Mouse (Mus musculus) urinary bladder, postnatal 10 days (tissue): Measurements from ENCODE around the gene Neurl1b.

Experiments
- DNase-seq: peaks from one replicate; pipeline ENCODE4 v3.0.0; 2022; ENCODE audit warnings: low spot score

Neurl1b gene

DNA sequence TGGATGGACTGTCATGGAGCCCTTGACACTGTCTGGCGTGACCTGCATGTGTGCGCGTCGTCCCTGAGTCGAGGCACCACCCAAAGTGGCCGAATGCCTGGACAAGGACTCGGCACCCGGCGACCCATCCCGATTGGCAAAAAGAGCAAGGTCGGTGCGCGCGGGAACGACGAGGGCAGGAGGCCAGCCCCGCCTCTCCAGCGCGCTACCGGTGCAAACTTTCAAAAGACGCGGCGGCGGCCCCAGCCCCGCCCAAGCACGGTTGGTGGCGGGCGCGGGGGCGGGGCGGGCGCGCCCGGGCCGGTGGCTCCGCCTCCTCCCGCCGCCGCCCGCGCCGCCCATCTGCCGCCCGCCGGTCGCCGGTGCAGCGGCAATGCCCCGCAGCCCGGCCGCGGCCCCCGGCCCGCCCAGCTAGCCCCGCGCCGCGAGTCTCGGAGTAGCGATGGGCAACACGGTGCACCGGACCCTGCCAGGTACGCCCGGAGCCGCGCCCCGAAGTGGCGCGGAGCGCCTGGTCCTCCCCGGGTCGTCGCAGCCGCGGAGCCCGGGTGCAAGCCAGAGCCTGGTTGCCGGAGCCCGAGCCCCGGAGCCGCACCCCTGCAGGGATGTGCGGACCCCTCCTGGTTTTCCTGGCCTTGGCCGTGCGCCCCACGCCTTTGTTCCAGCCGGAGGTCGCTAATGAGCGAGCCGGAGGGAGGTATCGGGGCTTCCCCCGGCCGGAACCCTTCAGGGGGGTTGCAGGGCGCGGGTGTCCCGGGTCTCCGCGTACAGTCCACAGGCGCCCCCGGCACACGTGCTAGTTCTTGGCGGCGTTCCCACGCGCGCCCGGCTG, at the start of gene Neurl1b:
Neurl1b (plus strand) TSS at position 307 of the 832 bp plus-strand sequence.
- DNase-seq: no peak

GRCm38 (mm10) chr17:26366792-26367191, 47.8 kb upstream of the Neurl1b start:
- no peak for DNase-seq

GRCm38 (mm10) chr17:26368336-26368992, 46.2 kb upstream of the Neurl1b start:
- DNase-seq: no peak

DNA sequence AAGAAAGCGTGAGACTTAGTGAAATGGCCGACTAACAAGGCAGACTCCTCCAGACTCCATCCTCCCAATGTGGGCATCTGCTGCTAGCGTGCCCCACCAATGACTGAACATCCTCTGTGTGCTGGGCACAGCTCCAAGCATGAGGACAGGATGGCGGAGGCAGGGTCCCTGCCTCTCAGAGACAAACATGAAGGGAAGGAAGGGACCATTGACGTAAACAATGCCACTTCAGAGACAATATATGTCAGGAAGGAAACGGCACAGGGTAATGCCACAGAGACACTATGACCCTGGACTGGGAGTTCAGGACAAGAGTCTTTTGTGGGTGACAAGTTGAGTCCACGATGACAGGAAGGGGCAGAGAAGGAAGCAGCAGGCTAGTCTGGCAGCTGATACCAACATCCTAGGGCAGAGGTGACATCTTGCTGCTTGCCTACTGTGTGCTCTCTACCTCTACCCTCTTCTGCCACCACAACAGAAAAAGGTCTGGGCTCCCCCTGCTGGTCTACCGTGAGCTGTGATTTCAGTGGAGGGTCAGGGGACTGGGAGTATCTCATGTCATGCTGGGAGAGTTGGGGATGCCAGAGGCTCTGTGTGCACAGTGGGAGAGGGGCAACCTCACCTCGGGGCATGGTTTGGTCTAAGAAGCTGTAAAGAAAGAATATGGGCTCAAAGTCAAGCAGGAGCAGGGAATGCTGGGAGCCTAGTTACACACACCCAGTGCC, 43.9 kb upstream of the Neurl1b start:
- no peak for DNase-seq

- DNase-seq: no peak
These were observed 43.4 kb upstream of the Neurl1b start for GRCm38 (mm10) chr17:26371246-26371535.

DNA sequence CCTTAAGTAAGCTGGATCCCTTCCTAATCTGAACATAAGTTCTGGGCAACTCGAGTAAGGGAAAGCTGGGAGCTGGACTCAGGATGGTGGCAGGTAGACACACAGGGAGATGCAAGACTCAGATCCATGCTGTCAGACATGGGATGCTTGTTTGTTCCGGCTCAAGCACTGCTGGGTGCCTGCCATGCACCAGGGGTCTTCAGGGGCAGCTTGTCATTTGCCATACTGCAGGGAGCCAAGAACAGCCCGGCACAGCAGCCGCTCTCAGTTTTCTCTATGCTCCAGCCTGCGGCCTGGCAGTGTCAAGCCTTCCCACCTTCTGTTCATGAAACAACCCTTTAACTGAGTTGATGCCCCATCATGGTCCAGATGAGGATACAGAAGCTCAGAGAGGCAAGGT, 41.4 kb upstream of the Neurl1b start:
- no peak for DNase-seq

DNA sequence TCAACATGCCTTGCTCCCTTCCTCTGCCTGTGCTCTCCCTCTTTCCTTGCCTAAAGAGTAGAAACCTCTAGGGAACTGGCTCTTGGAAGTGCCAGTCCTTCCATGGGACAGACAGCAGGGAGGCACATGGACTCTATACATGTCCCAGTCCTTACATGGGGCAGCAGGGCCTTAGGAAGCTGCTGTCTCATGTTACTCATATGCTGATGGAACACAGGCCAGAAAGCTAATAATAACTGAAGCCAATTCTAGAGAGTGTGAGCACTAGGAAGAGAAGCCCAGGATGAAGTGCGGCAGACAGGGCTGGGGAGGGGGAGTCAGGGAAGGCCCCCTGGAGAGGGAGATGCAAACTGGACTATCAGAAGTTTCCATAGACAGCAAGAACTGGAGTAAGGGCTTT, 38.2 kb upstream of the Neurl1b start:
- DNase-seq: no peak

DNA sequence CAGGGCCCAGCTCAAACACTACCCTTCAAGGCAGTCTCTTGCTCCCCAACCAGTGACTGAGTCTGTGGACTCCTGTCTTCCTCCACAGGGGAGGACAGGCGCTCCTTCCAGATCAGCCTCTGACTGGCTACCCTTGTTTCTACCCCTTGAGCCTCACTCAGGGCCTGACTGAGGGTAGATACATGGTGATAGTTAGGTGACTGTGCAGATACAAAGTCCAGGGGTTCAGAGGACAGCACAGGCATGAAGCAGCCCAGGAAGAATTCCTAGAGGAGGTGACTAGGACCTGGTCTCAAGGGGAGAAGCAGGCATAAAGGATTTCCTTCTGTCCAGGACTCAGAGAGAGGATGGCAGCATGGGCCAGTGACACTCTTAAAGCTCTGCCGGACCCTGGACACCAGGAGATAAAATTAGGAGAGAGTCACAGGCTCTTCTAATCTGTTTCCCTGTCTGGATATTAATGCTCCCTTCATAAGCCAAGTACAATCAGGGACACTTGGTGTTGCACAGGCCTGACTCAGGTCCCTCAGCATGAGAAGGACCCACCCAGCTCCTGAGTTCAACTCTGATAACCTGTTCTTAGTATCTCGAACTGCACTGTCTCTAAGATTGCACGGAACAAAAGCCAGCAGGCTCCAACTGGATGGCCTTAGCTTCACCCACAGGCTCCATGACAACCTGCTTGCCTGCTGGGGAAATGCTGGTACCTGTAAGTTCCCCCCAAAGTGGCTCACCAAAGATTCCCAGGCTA, 37.5 kb upstream of the Neurl1b start:
- no peak for DNase-seq

DNA sequence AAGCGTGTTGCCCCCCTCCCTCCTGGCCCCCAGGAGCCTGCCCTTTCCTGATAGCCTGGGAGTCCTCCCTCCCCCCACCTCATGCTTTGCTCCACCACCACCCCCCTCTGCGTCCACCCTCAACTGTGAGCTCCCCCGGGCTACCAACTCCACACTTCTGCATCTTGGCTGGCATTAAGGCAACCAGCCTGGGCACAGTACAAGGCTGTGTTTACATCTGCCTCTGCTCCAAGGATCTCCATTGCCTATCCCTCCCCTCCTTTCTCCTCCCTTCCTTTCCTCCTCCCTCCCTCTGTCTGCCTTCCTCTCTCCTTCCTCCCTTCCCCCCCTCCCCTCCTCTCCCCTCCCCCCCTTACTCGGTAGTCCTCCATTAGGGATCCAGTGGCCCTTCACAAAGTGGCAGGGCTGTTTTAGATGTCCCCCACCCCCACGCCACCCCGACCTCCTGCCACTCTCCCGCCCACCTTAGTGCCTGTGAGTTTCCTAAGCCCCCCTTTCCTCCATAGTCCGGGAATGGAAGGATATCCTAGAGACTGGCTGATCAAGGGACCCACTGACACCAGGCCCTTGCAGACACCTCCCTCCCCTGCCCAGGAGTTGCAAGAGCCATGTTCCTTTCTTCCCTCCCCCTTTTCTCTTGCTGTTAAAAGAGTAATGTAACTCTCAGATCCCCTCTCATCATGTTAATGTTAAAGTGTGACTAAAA, 34.2 kb upstream of the Neurl1b start:
- DNase-seq: no peak

DNA sequence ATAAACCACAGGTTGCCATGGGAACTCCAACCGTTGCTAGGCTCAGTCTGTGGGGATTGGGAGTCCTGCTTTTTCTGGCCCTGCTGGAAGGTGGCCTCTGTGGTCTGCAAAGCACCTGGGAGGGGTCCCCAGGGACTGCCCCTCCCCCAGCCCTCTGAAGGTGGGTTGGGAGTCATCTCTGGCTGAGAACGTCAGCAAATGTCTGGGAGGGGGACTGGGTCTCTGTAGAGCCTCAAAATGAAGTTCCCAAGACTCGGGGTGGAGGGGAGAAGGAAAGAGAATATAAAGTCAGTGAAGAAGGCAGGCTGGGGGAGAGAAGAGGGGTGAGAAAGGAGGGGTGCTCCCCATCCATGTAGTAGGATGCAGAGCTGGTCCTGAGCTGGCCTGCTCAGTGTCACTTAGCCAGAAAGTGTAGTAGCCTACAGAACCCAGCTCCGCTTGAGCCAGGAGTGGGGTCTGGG, 33.6 kb upstream of the Neurl1b start:
- DNase-seq: no peak

GRCm38 (mm10) chr17:26381613-26382012, 33.0 kb upstream of the Neurl1b start:
- DNase-seq: no peak

- DNase-seq: no peak
These were observed 32.5 kb upstream of the Neurl1b start for GRCm38 (mm10) chr17:26382176-26382575.

DNA sequence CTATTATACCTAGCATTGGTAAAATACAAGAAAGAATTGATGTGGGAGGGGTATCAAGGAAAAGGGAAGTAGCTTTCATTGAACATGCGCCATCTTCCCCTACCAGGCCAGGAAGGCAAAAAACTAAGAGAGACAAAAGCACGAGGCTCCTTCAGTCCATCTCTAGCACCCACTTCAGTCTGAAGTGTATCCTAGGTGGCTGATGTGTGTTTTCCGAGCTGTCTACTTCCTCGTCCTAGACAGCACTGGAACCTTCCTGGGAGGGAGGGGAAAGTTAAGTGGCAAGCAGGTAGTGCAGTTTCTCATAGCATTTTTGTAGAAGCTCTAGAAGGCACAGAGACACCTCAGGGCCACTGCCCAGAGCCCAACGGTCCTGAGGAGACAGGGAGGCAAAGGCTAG, 31.9 kb upstream of the Neurl1b start:
- DNase-seq: no peak

DNA sequence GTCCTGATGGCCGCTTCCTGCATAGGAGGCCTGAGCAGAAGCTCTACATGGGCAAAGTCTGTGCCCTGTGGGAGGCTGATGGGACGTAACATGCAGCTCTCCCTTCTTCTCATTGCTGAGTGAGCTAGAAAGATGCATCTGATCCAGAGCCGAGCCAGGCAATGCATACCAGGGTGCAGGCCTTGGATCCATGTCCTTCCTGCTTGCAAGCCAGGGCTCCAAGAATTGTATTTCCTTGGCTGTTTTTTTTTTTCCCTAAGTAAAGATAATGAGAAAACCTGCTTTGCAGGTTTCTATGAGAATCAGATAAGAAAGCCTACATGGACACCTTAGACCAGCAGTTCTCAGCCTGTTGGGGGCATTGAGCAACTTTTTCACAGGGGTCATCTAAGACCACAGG, 30.5 kb upstream of the Neurl1b start:
- no peak for DNase-seq

GRCm38 (mm10) chr17:26385252-26386130, 29.1 kb upstream of the Neurl1b start:
- no peak for DNase-seq

- DNase-seq: no peak
These were observed 28.5 kb upstream of the Neurl1b start for GRCm38 (mm10) chr17:26386131-26386481.

DNA sequence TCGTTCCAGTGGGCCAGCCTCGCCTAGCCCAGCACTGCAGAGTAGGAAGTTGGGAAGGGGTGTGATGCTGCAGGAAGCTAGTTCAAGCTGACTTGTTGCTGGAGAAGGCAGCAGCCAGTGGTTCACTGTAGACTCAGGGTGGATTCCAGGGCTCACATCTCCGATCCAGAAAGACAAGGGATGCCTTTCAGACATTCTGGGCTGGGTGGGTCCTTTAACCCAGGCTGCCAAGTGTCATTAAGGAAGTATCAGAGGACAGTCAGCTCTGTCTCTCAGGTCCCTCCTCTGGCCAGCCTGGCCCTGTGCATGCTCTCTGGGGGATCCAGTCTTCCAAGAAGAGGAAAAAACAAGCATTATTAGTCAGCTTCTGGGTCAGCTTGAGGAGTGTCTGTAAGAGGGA, 26.5 kb upstream of the Neurl1b start:
- DNase-seq: no peak

DNA sequence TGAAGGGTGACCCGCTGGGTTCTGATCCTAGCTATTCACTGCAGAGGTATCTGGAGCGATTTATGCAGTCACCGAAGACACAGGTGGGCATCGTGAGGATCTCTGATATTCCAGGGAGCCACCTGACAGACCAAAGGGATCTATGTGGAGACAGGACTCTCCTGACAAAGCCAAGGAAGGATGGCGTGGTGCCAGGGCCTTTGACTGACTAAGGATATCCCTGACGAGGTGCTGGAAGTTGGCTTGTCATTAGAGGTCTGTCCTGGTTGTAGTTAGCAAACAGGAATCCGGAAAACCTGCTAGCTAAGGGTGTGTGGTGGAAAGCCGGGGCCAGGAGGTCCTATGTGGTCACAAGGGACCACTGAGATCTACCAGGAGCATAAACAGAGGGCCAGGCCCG, 25.4 kb upstream of the Neurl1b start:
- DNase-seq: no peak

DNA sequence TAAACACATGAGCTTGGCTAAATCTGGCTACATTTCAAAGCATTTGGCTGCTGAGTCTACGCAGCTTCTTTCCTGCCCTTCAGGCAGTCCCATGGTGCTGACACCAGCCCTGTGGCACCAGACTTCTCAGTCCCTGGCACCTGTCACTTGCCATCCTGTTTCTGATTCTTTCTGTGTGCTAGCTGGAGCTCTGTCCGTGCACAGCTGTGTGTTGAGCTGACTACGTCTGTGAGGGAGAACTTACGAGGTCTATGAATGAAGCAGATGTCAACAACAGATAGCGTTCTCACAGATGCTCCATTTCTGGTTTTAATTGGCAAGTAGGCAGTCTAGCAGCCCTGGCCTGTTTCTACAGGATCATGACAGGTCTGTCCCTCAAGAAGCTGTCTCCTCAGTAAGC, 24.0 kb upstream of the Neurl1b start:
- no peak for DNase-seq

DNA sequence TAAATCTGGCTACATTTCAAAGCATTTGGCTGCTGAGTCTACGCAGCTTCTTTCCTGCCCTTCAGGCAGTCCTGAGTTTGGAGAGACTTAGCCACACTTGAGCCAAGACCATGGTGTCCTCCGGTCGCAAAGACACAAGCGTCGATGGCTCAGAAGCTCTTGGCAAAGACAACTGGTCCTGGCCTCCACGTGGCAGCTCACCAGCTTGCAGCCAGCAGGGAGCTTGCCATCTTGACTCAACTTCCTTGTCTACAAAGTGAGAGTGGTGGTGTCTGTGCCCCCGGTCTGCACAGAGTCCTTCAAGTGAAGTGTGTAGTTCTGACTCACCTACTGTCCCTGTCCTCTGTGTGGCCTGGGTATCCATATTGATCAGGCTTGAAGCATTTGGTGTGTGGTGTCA, 22.3 kb upstream of the Neurl1b start:
- no peak for DNase-seq

DNA sequence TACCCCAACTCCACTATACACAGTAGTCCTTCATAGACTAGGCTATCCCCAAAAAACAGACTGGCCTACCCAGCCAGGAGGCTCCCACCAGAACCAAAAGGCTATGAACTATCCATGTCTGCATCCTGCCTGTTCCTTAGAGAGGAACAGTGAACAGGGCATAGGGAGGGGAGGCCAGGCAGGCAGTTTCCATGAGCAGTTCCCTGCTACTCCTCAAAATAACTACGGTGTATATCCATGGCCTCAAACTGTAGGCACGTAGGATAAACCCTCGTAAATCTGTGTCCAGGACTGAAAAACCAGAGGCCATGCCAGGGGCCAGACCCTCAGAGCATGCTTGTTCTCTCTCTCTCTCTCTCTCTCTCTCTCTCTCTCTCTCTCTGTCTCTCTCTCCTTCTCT, 17.9 kb upstream of the Neurl1b start:
- no peak for DNase-seq
